Mouse (Mus musculus) liver, embryonic 13.5 days (tissue): ENCODE results near the gene Serpinb9. TPM values are rescaled to one million over a fixed set of nuclear protein-coding genes. Genes with fewer than 3 reads are reported as not detected.

Experiments
- ATAC-seq: fragments of 200-750 bp; cut with Nextera tagmentation; 2 replicates; pipeline ENCODE4 v1.8.0; 2017; ENCODE audit warnings: low read depth, mild to moderate bottlenecking, moderate number of reproducible peaks, moderate library complexity
- DNase-seq: peaks from one replicate; pipeline ENCODE4 v3.0.0; 2022
- H3K27ac ChIP-seq: fragments of 300-500 bp; sonication (generic); 2 replicates; pipeline ENCODE4 v1.5.1; 2015; ENCODE audit warnings: moderate library complexity, mild to moderate bottlenecking, inconsistent platforms
- H3K27me3 ChIP-seq: fragments of 300-500 bp; sonication (generic); 2 replicates; pipeline ENCODE4 v1.6.1; 2015; ENCODE audit warnings: mild to moderate bottlenecking, inconsistent platforms
- H3K36me3 ChIP-seq: fragments of 300-500 bp; sonication (generic); 2 replicates; pipeline ENCODE4 v1.6.1; 2015; ENCODE audit warnings: mild to moderate bottlenecking, inconsistent platforms
- H3K4me1 ChIP-seq: fragments of 300-500 bp; sonication (generic); replicated peaks from 2 replicates; pipeline ENCODE4 v1.6.1; 2015; ENCODE audit warnings: inconsistent platforms
- H3K4me2 ChIP-seq: fragments of 300-500 bp; sonication (generic); 2 replicates; pipeline ENCODE4 v1.6.1; 2015; ENCODE audit warnings: inconsistent platforms, mild to moderate bottlenecking, moderate library complexity
- H3K4me3 ChIP-seq: fragments of 300-500 bp; sonication (generic); replicated peaks from 2 replicates; pipeline ENCODE4 v1.5.1; 2015; ENCODE audit warnings: mild to moderate bottlenecking, inconsistent platforms
- H3K9ac ChIP-seq: fragments of 300-500 bp; sonication (generic); 2 replicates; pipeline ENCODE4 v1.6.1; 2015; ENCODE audit warnings: mild to moderate bottlenecking, inconsistent platforms
- H3K9me3 ChIP-seq: fragments of 300-500 bp; sonication (generic); replicated peaks from 2 replicates; pipeline ENCODE4 v1.6.1; 2016; ENCODE audit warnings: inconsistent platforms
- whole genome bisulfite sequencing: fragments of 180-500 bp; shearing (Covaris S2); methylation state at CpG from one replicate; pipeline ENCODE4 v1.1.7; 2015; ENCODE audit not compliant: insufficient replicate concordance; 5-methylcytosine and 5-hydroxymethylcytosine counted together
- polyA plus RNA-seq: library from polyadenylated mRNA; unstranded; fragments of >200 nt; fragmentation: Nextera tagmentation; extraction: Ambion mirVana; gene quantifications from 2 replicates; pipeline ENCODE4 v1.2.1, GENCODE M21; 2015

Serpinb9 gene
- polyA plus RNA-seq, 1 experiment from 2014 or later = 2.1 TPM

GRCm38 (mm10) chr13:33003523-33004413, 718 bp downstream of the Serpinb9 start:
- peak overlapping the region; percentile 62 for H3K4me3 ChIP-seq
- peak; percentile 77 for ATAC-seq
- peak overlapping the region; percentile 77 for H3K4me2 ChIP-seq
- H3K36me3 ChIP-seq = no peaks in the 10 kb centered on the region
- H3K27me3 ChIP-seq = no peaks in the 10 kb centered on the region
- H3K4me1 ChIP-seq = peaks cover 35% of the 10 kb centered on the region
- WGBS = 34% methylated on average over 9 of the region's 9 CpGs
- peak overlapping the region; percentile 91 for H3K27ac ChIP-seq
- H3K9ac ChIP-seq = peak overlapping the region; percentile 71
- H3K9me3 ChIP-seq = no peaks in the 10 kb centered on the region
- DNase-seq = peak; percentile 20

- ATAC-seq (peak; percentile 94), DNase-seq (peak; percentile 84)
- H3K4me1 ChIP-seq = peaks cover 35% of the 10 kb centered on the region
- H3K9me3 ChIP-seq = no peaks in the 10 kb centered on the region
- H3K27me3 ChIP-seq = no peaks in the 10 kb centered on the region
- peak overlapping the region; percentile 77 for H3K4me2 ChIP-seq
- peak overlapping the region; percentile 62 for H3K4me3 ChIP-seq
- H3K9ac ChIP-seq = peak overlapping the region; percentile 71
- peak overlapping the region; percentile 91 for H3K27ac ChIP-seq
- WGBS = 14% methylated on average over 12 of the region's 12 CpGs
- H3K36me3 ChIP-seq = no peaks in the 10 kb centered on the region
These were observed 1.5 kb downstream of the Serpinb9 start for GRCm38 (mm10) chr13:33004414-33005105.

- Histone ChIP-seq H3K27me3 (no peaks in the 10 kb centered on the region), H3K36me3 (no peaks in the 10 kb centered on the region), H3K4me2 (peak overlapping the region; percentile 77; the same call in 1 of the 2 replicates), H3K9me3 (no peaks in the 10 kb centered on the region), H3K9ac (0 out of 2 replicates have a peak overlapping the region, but pooled peaks have one; percentile 71), H3K4me3 (no peak overlapping the region), H3K4me1 (peaks cover 35% of the 10 kb centered on the region), H3K27ac (peak overlapping the region; percentile 91)
- WGBS = 63% methylated on average over 2 of the region's 2 CpGs
- DNase-seq (no peak), ATAC-seq (no peak)
These were observed 2.5 kb downstream of the Serpinb9 start for GRCm38 (mm10) chr13:33005501-33006075.

- ATAC-seq (no peak), DNase-seq (no peak)
- WGBS = 68% methylated on average over 3 of the region's 3 CpGs
- Histone ChIP-seq H3K4me1 (peaks cover 35% of the 10 kb centered on the region), H3K27me3 (no peaks in the 10 kb centered on the region), H3K9me3 (no peaks in the 10 kb centered on the region), H3K9ac (no peak overlapping the region), H3K36me3 (no peaks in the 10 kb centered on the region), H3K27ac (no peak overlapping the region), H3K4me3 (no peak overlapping the region), H3K4me2 (no peak overlapping the region)
These were observed 3.5 kb downstream of the Serpinb9 start for GRCm38 (mm10) chr13:33006555-33006954.

- H3K36me3 ChIP-seq = no peaks in the 10 kb centered on the region
- DNase-seq = no peak
- ATAC-seq = no peak
These were observed 9.3 kb downstream of the Serpinb9 start for GRCm38 (mm10) chr13:33012395-33012794.

GRCm38 (mm10) chr13:33013271-33013670, 10.2 kb downstream of the Serpinb9 start:
- Histone ChIP-seq H3K9ac (no peak overlapping the region), H3K4me1 (no peaks in the 10 kb centered on the region), H3K27ac (no peak overlapping the region), H3K36me3 (no peaks in the 10 kb centered on the region), H3K4me2 (no peak overlapping the region), H3K4me3 (no peak overlapping the region), H3K27me3 (no peaks in the 10 kb centered on the region), H3K9me3 (no peaks in the 10 kb centered on the region)
- ATAC-seq (no peak), DNase-seq (no peak)
- 57% methylated on average over 2 of the region's 2 CpGs for WGBS

More at GRCm38 (mm10) chr13:33012395-33012794, 9.3 kb downstream of the Serpinb9 start:
- Histone ChIP-seq H3K9ac (no peak overlapping the region), H3K4me2 (no peak overlapping the region), H3K27ac (no peak overlapping the region), H3K9me3 (no peaks in the 10 kb centered on the region), H3K27me3 (no peaks in the 10 kb centered on the region), H3K4me3 (no peak overlapping the region), H3K4me1 (no peaks in the 10 kb centered on the region)
- whole genome bisulfite sequencing = 72% methylated on average over 1 of the region's 1 CpGs

GRCm38 (mm10) chr13:33022371-33022770, 19.3 kb downstream of the Serpinb9 start:
- ATAC-seq = no peak
- no peak overlapping the region for H3K4me3 ChIP-seq
- H3K4me1 ChIP-seq = no peaks in the 10 kb centered on the region
- 76% methylated on average over 1 of the region's 1 CpGs for WGBS
- no peaks in the 10 kb centered on the region for H3K36me3 ChIP-seq
- H3K9ac ChIP-seq = no peak overlapping the region
- H3K27ac ChIP-seq = no peak overlapping the region
- no peaks in the 10 kb centered on the region for H3K9me3 ChIP-seq
- H3K4me2 ChIP-seq = no peak overlapping the region
- no peaks in the 10 kb centered on the region for H3K27me3 ChIP-seq
- no peak for DNase-seq

- H3K4me2 ChIP-seq = no peak overlapping the region
- H3K9ac ChIP-seq = no peak overlapping the region
- no peaks in the 10 kb centered on the region for H3K4me1 ChIP-seq
- no peaks in the 10 kb centered on the region for H3K9me3 ChIP-seq
- H3K27ac ChIP-seq = no peak overlapping the region
- 72% methylated on average over 1 of the region's 1 CpGs for WGBS
- ATAC-seq (0 out of 2 replicates have a peak, but pooled peaks have one; percentile 47), DNase-seq (no peak)
- H3K4me3 ChIP-seq = no peak overlapping the region
- no peaks in the 10 kb centered on the region for H3K36me3 ChIP-seq
- H3K27me3 ChIP-seq = no peaks in the 10 kb centered on the region
These were observed 23.5 kb downstream of the Serpinb9 start for GRCm38 (mm10) chr13:33026427-33027057.

- Histone ChIP-seq H3K27me3 (no peaks in the 10 kb centered on the region), H3K27ac (no peak within 1 kb of the TSS), H3K9ac (no peak within 1 kb of the TSS), H3K36me3 (no peaks in the 10 kb centered on the region), H3K4me2 (no peak within 1 kb of the TSS), H3K4me3 (no peak within 1 kb of the TSS), H3K4me1 (no peaks in the 10 kb centered on the region), H3K9me3 (no peaks in the 10 kb centered on the region)
- ATAC-seq (no peak), DNase-seq (no peak)
- WGBS = 69% methylated on average over 2 of the region's 2 CpGs
These were observed 24.2 kb downstream of the Serpinb9 start, which contains the start of gene Serpinb9b for GRCm38 (mm10) chr13:33027244-33027643. TSS of gene Serpinb9b (plus strand) at chr13:33027416.

GRCm38 (mm10) chr13:33028146-33028545, 25.1 kb downstream of the Serpinb9 start:
- Histone ChIP-seq H3K27me3 (no peaks in the 10 kb centered on the region), H3K27ac (no peak overlapping the region), H3K4me2 (no peak overlapping the region), H3K4me3 (no peak overlapping the region), H3K4me1 (no peaks in the 10 kb centered on the region), H3K36me3 (no peaks in the 10 kb centered on the region), H3K9me3 (no peaks in the 10 kb centered on the region), H3K9ac (no peak overlapping the region)
- ATAC-seq = no peak
- WGBS = 29% methylated on average over 2 of the region's 2 CpGs
- no peak for DNase-seq

GRCm38 (mm10) chr13:33028550-33028949, 25.5 kb downstream of the Serpinb9 start:
- Histone ChIP-seq H3K36me3 (no peaks in the 10 kb centered on the region), H3K4me1 (no peaks in the 10 kb centered on the region), H3K4me2 (no peak overlapping the region), H3K9me3 (no peaks in the 10 kb centered on the region), H3K4me3 (no peak overlapping the region), H3K27ac (no peak overlapping the region), H3K9ac (no peak overlapping the region), H3K27me3 (no peaks in the 10 kb centered on the region)
- ATAC-seq = 0 out of 2 replicates have a peak, but pooled peaks have one; percentile 20
- DNase-seq = no peak
- 55% methylated on average over 2 of the region's 2 CpGs for WGBS
